18 mouse cellular contexts compared by ENCODE assay signal in the genomic region with DNA sequence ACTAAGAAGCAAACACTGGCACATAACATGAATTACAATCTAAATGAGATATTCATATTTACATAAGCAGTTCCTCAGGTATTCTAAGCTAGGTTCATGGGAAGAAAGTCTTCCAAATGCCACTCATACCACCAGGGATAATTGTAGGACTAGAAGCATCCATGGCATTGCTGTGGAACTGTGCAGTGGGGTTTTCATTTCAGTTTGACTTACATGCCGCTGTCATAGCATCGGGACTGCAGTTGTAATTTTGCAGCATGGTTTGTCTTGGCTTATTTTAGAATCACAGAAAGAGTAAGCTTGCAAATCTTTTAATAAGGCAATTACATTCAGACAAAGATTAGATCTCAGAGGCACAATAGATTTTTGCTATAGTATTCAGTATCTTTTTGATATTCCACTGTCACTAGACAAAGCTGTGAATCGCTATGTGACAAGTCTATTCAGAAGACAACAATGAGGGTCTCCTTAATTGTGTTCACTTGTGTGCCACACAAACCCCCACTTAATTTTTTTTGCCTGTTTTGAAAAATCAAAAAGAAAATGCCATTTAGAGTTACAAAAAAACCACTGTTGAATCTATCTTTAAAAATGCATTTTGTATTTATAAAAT.
DNase-seq lines count a peak whose midpoint lies in the region; ATAC-seq and TF ChIP-seq lines count a peak whose summit lies in the region.
"Had no signal": no experiment of that assay in that cellular context is flagged by ENCODE, and none has a peak within 500 bp of the region (broad histone marks: within the 10 kb centered on the region; RNA-seq: fewer than 3 reads in every experiment).

No protein-coding gene starts in this region.

- H3K9ac ChIP-seq in forebrain, embryonic 14.5 days (ENCODE audit: low read length): no peak overlapping the region
- no peak overlapping the region for H3K9ac ChIP-seq in forebrain, embryonic 16.5 days (replicated peaks; ENCODE audit: low read depth, low read length)
- no peak overlapping the region for H3K9ac ChIP-seq in neural tube, embryonic 15.5 days (replicated peaks)
- H3K9ac ChIP-seq: embryonic facial prominence, embryonic 12.5 days had no signal

- no peak for TF ChIP-seq POLR2A in brain, embryonic 14.5 days (IDR thresholded peaks at IDR 0.05; ENCODE audit: borderline replicate concordance, extremely low read depth, insufficient read depth, insufficient read length, poor library complexity, severe bottlenecking)

- 59% methylated on average over 3 of the region's 3 CpGs for WGBS in forebrain, embryonic 14.5 days
- 84% methylated on average over 3 of the region's 3 CpGs for WGBS in forebrain, embryonic 10.5 days
- WGBS in forebrain, embryonic 16.5 days: 45% methylated on average over 3 of the region's 3 CpGs
- WGBS in neural tube, embryonic 15.5 days: 87% methylated on average over 3 of the region's 3 CpGs

- ATAC-seq in forebrain, embryonic 14.5 days: peak; percentile 54; the same call in 1 of the 2 replicates
- peak; percentile 89 for ATAC-seq in forebrain, embryonic 16.5 days
- ATAC-seq in neural tube, embryonic 15.5 days (ENCODE audit: low FRiP score): no peak

- H3K27ac ChIP-seq in forebrain, embryonic 14.5 days (ENCODE audit: low read depth, low read length): no peak overlapping the region
- H3K27ac ChIP-seq in forebrain, embryonic 10.5 days: no peak overlapping the region
- no peak overlapping the region for H3K27ac ChIP-seq in forebrain, embryonic 16.5 days (ENCODE audit: low read length)
- no peak overlapping the region for H3K27ac ChIP-seq in neural tube, embryonic 15.5 days (replicated peaks)
- H3K27ac ChIP-seq: embryonic facial prominence, embryonic 10.5 days; embryonic facial prominence, embryonic 12.5 days had no signal

- peak; percentile 40 for DNase-seq in forebrain, embryonic 14.5 days (ENCODE audit: low spot score)
- DNase-seq in forebrain, embryonic 10.5 days (ENCODE audit: extremely low spot score, low spot score): no peak
- peak; percentile 2 for DNase-seq in brain, adult 2 months (ENCODE audit: low read depth, low spot score)
- DNase-seq in brain, embryonic 14.5 days (ENCODE audit: low read depth): peak; percentile 56
- no peak for DNase-seq in heart, postnatal 36 days
- DNase-seq in layer of hippocampus, adult 8-10 months (ENCODE audit: low spot score in 2 of 2): no peak
- DNase-seq: adrenal gland, adult 2 months; adrenal gland, postnatal 10 days; adrenal gland, postnatal 25 days; cerebellum, adult 11-12 months; cerebellum, adult 2 months; cerebellum, adult 9-10 months; cerebellum, postnatal 10 days; cerebellum, postnatal 25 days had no signal

- H3K4me2 ChIP-seq in forebrain, embryonic 14.5 days (ENCODE audit: low read length): no peak overlapping the region
- no peak overlapping the region for H3K4me2 ChIP-seq in forebrain, embryonic 16.5 days (ENCODE audit: low read length)
- no peak overlapping the region for H3K4me2 ChIP-seq in neural tube, embryonic 15.5 days
- H3K4me2 ChIP-seq: embryonic facial prominence, embryonic 12.5 days had no signal

- no peaks in the 10 kb centered on the region for H3K4me1 ChIP-seq in forebrain, embryonic 14.5 days (ENCODE audit: control insufficient read depth, insufficient read depth, low read length)
- H3K4me1 ChIP-seq in forebrain, embryonic 10.5 days: no peaks in the 10 kb centered on the region
- no peaks in the 10 kb centered on the region for H3K4me1 ChIP-seq in forebrain, embryonic 16.5 days (replicated peaks; ENCODE audit: control insufficient read depth, insufficient read depth, low read length)
- no peaks in the 10 kb centered on the region for H3K4me1 ChIP-seq in neural tube, embryonic 15.5 days
- H3K4me1 ChIP-seq: embryonic facial prominence, embryonic 10.5 days; embryonic facial prominence, embryonic 12.5 days had no signal

- no peaks in the 10 kb centered on the region for H3K36me3 ChIP-seq in forebrain, embryonic 14.5 days (ENCODE audit: control insufficient read depth, insufficient read depth, low read length)
- no peaks in the 10 kb centered on the region for H3K36me3 ChIP-seq in forebrain, embryonic 10.5 days (replicated peaks)
- no peaks in the 10 kb centered on the region for H3K36me3 ChIP-seq in forebrain, embryonic 16.5 days (ENCODE audit: control insufficient read depth, insufficient read depth)
- H3K36me3 ChIP-seq in neural tube, embryonic 15.5 days: no peaks in the 10 kb centered on the region
- H3K36me3 ChIP-seq: embryonic facial prominence, embryonic 10.5 days; embryonic facial prominence, embryonic 12.5 days had no signal

- H3K4me3 ChIP-seq in forebrain, embryonic 14.5 days (ENCODE audit: low read depth, low read length): no peak overlapping the region
- H3K4me3 ChIP-seq in forebrain, embryonic 10.5 days: no peak overlapping the region
- H3K4me3 ChIP-seq in forebrain, embryonic 16.5 days (replicated peaks; ENCODE audit: low read length): no peak overlapping the region
- H3K4me3 ChIP-seq in neural tube, embryonic 15.5 days (replicated peaks): no peak overlapping the region
- H3K4me3 ChIP-seq: embryonic facial prominence, embryonic 10.5 days; embryonic facial prominence, embryonic 12.5 days had no signal

- intact Hi-C loops in heart, postnatal 36 days (cut with DNase I): no loop called here

- TF ChIP-seq CTCF in brain, embryonic 14.5 days (IDR thresholded peaks at IDR 0.05; ENCODE audit: borderline replicate concordance, extremely low read depth, insufficient read depth, insufficient read length): no peak

- no peaks in the 10 kb centered on the region for H3K27me3 ChIP-seq in forebrain, embryonic 14.5 days (replicated peaks; ENCODE audit: control insufficient read depth, insufficient read depth, low read length)
- no peaks in the 10 kb centered on the region for H3K27me3 ChIP-seq in forebrain, embryonic 10.5 days (ENCODE audit: poor library complexity, severe bottlenecking)
- H3K27me3 ChIP-seq in forebrain, embryonic 16.5 days (replicated peaks; ENCODE audit: control insufficient read depth, insufficient read depth, low read length): no peaks in the 10 kb centered on the region
- no peaks in the 10 kb centered on the region for H3K27me3 ChIP-seq in neural tube, embryonic 15.5 days (replicated peaks)
- H3K27me3 ChIP-seq: embryonic facial prominence, embryonic 12.5 days had no signal

- H3K9me3 ChIP-seq in forebrain, embryonic 14.5 days (replicated peaks; ENCODE audit: control insufficient read depth, low read length): no peaks in the 10 kb centered on the region
- H3K9me3 ChIP-seq in forebrain, embryonic 10.5 days: no peaks in the 10 kb centered on the region
- no peaks in the 10 kb centered on the region for H3K9me3 ChIP-seq in forebrain, embryonic 16.5 days (ENCODE audit: control insufficient read depth, low read length)
- H3K9me3 ChIP-seq in neural tube, embryonic 15.5 days (replicated peaks): no peaks in the 10 kb centered on the region
- H3K9me3 ChIP-seq: embryonic facial prominence, embryonic 10.5 days; embryonic facial prominence, embryonic 12.5 days had no signal

Comparison
In these comparisons a context has a peak if more than half of its experiments do, and no peak if none do; other contexts are left out.
1. DNase-seq: peak in forebrain, embryonic 14.5 days (single experiment), brain, adult 2 months (single experiment) and brain, embryonic 14.5 days (single experiment); none in forebrain, embryonic 10.5 days (single experiment), heart, postnatal 36 days (0 of 2) and layer of hippocampus, adult 8-10 months (0 of 2).